Mouse (Mus musculus) adrenal gland, adult 8-10 months (tissue): ENCODE results near the gene Arnt. TPM values are rescaled to one million over a fixed set of nuclear protein-coding genes. Genes with fewer than 3 reads are reported as not detected.
"Not testable (repeated sequence)": the region's sequence is repeated elsewhere in the genome, so short reads cannot be mapped to it uniquely, and the experiment has no call there.

Experiments
- DNase-seq: peaks from one replicate; pipeline ENCODE4 v3.0.0; 2022
- total RNA-seq, 4 experiments: library from RNA; stranded (reverse); gene quantifications; 2 replicates each; pipeline ENCODE4 v1.2.4; 2022

The Arnt gene
- total RNA-seq, 4 experiments from 2014 or later = 64.5 to 87.3 (median 75.1) TPM

DNA sequence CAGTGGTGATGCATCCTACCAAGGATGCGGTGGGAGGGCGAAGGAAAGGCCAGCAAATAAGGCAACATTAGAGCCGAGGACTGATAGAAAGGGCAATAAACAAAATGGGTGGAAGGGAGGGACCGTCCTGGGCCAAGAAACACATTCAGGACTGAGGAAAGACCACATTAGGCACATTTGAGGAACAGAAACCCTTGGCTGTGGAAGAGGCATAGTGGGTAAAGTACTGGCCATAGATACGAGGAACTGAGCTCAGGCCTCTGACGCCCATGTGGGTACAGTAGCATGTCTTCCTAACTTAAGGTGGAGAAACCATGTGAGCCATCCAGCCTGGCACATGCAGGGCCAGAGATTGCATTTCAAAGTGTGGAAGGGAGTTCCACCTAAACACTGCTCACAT is 95.6 kb downstream of the Arnt start:
- DNase-seq = no peak

DNA sequence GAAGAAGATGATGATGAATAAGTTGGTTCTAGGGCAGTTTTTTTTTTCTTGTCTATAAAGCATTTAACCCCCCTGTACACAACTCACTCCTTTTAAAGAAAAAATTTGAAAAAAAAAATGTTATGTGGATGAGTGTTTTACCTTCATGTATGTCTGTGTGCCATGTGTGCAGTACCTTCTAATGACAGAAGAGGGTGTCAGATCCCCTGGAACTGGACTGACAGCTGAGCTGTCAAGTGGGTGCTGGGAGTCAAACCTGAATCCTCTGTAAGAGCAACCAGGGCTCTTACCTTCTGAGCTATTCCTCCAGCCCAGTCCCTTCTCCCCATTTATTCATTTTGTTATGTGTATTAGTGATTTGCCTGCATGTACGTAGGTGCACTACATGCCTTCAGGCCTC is 96.8 kb downstream of the Arnt start:
- DNase-seq = no peak

DNA sequence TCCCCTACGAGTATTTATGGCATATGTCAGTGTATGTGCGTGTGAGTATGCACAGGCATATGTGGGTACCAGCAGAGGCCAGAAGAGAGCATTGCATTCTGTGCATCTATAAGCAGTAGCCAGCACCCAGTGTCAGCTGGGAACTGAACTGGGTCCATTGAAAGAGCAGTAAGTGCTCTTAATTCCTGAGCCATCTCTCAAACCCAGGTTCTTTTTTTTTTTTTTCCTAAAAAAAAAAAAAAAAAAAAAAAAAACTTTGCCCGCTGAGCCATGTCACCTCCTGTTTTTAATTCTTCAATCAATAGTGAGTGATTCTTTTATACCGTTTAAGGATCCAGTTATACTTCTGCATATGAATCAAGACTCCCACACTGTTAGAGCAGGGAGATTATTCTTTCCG is 99.2 kb downstream of the Arnt start:
- DNase-seq = no peak

DNA sequence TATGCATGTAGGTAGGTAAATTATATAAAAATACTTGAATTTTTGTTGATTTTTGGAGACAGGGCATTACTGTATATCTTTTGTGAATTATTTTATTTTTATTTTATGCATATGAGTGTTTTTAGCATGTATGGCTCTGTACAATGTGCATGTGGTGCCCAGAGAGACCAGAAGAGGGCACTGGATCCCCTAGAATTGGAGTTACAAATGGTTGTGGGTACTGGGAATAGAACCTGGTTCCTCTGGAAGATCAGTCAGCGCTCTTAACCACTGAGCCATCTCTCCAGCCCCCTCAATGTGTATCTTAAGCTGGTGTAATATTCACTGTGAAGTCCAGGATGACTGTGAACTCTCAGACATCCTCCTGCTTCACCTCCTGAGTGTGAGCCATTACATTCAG is 100.7 kb downstream of the Arnt start:
- DNase-seq = no peak

DNA sequence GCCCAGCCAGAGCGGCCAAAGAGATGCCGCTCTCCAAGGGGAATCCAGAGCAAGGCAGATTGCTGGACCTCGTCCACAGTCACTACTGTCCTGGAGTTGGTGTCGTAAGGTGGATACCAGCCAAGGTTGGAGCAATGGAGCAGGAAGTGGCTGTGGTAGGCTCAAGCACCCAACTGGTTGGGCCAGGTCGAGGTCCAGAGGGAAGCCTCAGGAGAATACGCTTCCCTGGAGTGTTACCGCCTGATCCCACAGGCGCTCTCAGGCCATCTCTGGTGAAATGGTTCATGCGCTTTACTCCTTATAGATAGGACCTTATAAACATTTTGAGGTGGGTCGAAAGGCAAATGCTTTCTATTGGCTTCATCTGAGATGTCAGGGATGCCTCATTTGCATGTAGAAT is 104.7 kb downstream of the Arnt start:
- no peak for DNase-seq

DNA sequence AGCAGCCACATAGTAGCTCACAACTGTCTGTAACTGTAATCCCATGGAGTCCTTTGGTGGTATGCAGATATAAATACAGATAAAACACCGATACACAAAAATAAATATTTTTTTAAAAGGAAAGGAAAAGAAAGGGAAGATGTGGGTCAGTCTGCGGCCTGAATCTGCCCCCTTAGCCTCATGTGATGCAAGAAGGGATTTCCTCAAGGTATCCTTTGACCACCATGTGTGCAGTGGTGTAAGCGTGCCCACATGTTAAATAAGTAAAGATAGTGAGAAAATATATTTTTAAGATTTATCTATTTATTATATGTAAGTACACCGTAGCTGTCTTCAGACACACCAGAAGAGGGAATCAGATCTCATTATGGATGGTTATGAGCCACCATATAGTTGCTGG is 105.6 kb downstream of the Arnt start:
- no peak for DNase-seq

DNA sequence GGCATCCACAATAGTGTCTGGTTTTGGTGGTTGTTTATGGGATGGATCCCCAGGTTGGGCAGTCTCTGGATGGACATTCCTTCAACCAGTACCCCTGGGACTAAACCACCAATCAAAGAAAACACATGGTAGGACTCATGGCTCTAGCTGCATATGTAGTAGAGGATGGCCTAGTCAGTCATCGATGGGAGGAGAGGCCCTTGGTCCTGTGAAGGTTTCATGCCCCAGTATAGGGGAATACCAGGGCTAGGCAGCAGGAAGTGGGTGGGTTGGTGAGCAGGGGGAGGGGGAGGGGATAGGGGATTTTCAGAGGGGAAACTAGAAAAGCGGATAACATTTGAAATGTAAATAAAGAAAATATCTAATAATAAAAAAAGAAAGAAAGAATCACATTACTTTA is 107.0 kb downstream of the Arnt start:
- DNase-seq = not testable (repeated sequence)

DNA sequence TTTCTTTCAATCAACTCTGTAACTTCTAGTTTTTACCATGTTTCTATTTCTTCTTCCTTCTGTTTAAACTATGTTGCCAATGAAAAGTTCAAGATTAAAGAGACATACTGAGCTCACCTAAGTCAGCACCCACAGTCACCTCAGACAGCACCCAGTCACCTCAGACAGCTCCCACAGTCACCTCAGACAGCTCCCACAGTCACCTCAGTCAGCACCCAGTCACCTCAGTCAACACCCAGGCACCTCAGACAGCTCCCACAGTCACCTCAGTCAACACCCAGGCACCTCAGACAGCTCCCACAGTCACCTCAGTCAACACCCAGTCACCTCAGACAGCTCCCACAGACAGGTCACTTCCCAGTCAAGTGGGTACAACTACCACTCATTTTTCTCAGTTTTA is 108.0 kb downstream of the Arnt start:
- DNase-seq = no peak

DNA sequence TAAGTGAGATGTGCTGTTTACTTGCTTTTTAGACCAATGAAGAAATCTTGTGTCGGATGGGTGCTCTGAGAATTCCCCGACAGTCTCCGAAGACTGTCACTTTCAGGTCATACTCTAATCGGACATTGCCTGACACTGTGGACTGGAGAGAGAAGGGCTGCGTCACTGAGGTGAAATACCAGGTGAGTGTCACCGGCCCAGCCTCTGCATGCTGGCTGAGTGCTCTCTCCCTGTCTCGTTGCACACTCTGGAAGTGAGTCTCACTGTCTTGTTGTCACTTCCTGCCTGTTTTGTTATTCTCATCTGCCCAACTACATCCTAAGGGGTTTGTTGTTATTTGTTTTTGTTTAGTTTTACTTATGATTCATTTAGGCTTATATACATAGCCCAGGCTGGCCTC is 108.8 kb downstream of the Arnt start:
- DNase-seq = no peak

Other genes starting within 250 kb of the Arnt start
- gene Gabpb2, start 216.5 kb upstream of the Arnt start, total RNA-seq = 10 to 100 TPM; 21.4 to 40.8 (median 28.2) TPM
- 100 to 1,000 TPM in 2 of 4 experiments, 10 to 100 TPM in 2; 81.4 to 119 (median 97.4) TPM for gene Cdc42se1, start 205.7 kb upstream of the Arnt start, total RNA-seq
- gene Mllt11, start 202.2 kb upstream of the Arnt start, total RNA-seq = 1 to 10 TPM; 6.6 to 7.1 (median 6.8) TPM
- under 1 TPM in 1 of 4 experiments, not detected in 3; 0.19 TPM for gene Gm128, start 192.8 kb upstream of the Arnt start, total RNA-seq
- gene Bnipl, start 183.2 kb upstream of the Arnt start, total RNA-seq = under 1 TPM in 1 of 4 experiments, not detected in 3; 0.75 TPM
- gene Mindy1, start 153.0 kb upstream of the Arnt start, total RNA-seq = 100 to 1,000 TPM; 127 to 191 (median 150) TPM
- gene Prune1, start 152.3 kb upstream of the Arnt start, total RNA-seq = 10 to 100 TPM; 26.8 to 34.8 (median 31.7) TPM
- gene Anxa9, start 127.2 kb upstream of the Arnt start, total RNA-seq = 1 to 10 TPM; 1.9 to 4.2 (median 3.0) TPM
- gene Cers2, start 119.6 kb upstream of the Arnt start, total RNA-seq = 100 to 1,000 TPM; 211 to 272 (median 241) TPM
- gene Setdb1, start 77.2 kb upstream of the Arnt start, total RNA-seq = 10 to 100 TPM; 22.2 to 38.1 (median 27.8) TPM
- not detected for gene 4930558C23Rik, start 31.5 kb upstream of the Arnt start, total RNA-seq
- 1 to 10 TPM; 4.6 to 9.3 (median 5.1) TPM for gene Ctsk, start 64.9 kb downstream of the Arnt start, total RNA-seq
- gene Ctss, start 92.4 kb downstream of the Arnt start, total RNA-seq = 100 to 1,000 TPM in 2 of 4 experiments, 10 to 100 TPM in 2; 52.8 to 131 (median 95.6) TPM
- not detected for gene Hormad1, start 125.3 kb downstream of the Arnt start, total RNA-seq
- 10 to 100 TPM; 53.5 to 63.5 (median 61.5) TPM for gene Golph3l, start 154.5 kb downstream of the Arnt start, total RNA-seq
- gene Ensa, start 190.6 kb downstream of the Arnt start, total RNA-seq = 100 to 1,000 TPM; 102 to 141 (median 119) TPM
- 100 to 1,000 TPM; 177 to 189 (median 179) TPM for gene Mcl1, start 224.4 kb downstream of the Arnt start, total RNA-seq